Mouse (Mus musculus): Measurements from ENCODE around the gene Gprin3.

- TF ChIP-seq CTCF (IDR thresholded peaks at IDR 0.05; ENCODE audit: low read depth) (no peak), EP300 (IDR thresholded peaks at IDR 0.05; ENCODE audit: low read depth) (no peak)
Measured at GRCm38 (mm10) chr6:59365300-59365699, 60.8 kb downstream of the Gprin3 start.
